Mouse (Mus musculus): ENCODE measurements at regions not wholly inside any gene's neighbourhood (a gene's known extent, or its start where the extent isn't known, plus 50 kb on each side); places are given as distances from the start of the nearest gene placed in this dataset.

DNA sequence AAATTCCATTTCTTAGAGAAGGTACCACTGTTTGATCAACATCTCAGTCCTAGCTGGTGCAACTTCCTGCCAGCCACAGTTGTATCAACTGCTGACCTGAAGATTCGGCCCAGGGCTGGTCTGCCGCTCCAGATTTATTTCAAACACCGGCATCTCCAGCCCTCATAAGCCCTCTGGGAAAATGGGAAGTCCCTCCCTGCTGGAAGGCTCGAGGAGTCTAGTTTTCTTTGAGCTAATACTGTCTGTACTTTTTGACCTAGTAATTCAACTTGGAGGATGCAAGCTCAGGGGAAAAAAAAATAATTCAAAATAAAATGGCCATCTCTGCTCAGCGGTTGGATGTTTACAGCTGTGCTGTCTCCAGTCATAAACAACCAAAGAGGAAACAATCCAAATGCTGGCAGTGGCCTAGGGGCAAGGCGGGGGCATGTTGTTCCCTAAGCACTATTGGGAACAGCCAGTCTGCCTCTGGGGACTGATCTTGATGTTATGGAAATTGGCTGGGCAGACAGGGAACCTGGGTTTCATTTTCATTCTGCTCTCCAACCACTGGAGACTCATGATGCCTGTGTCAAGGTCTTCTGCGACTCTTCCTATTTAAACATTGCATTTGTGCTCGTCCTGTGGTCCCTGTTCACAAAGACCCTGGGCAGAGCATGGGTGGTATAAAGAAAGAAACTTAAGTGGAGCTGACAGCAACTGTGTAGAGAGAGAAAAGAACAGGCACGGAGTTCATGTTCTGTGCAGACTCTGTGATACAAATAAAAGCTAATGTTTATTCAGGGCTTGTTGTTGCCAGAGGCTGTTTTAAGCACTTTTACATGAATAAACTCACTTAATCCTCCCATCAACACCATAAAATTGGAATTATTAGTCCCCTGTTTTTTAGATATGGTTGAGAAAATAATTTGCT lies 179.8 kb upstream of the Fggy start:
- TF ChIP-seq EP300 (IDR thresholded peaks at IDR 0.05; ENCODE audit: insufficient read depth, low read depth, low read length) (no peak), POLR2A (IDR thresholded peaks at IDR 0.05; ENCODE audit: insufficient read depth, low read depth, low read length) (no peak)
